Mouse (Mus musculus) intestine, embryonic 14.5 days (tissue): ENCODE data around the gene Tmpo. TPM values are rescaled to one million over a fixed set of nuclear protein-coding genes. Genes with fewer than 3 reads are reported as not detected.

Experiments
- ATAC-seq: fragments of 200-750 bp; cut with Nextera tagmentation; replicated peaks from 2 replicates; pipeline ENCODE4 v1.8.0; 2017; ENCODE audit warnings: low read depth, moderate number of reproducible peaks, moderate TSS enrichment, moderate library complexity; ENCODE audit not compliant: low FRiP score, low TSS enrichment
- DNase-seq: peaks from one replicate; pipeline ENCODE4 v3.0.0-alpha.2; 2018; ENCODE audit warnings: low spot score
- H3K27ac ChIP-seq: fragments of 300-500 bp; sonication (generic); 2 replicates; pipeline ENCODE4 v1.5.1; 2014; ENCODE audit warnings: low read depth, mild to moderate bottlenecking, control low read depth
- H3K27me3 ChIP-seq: fragments of 300-500 bp; sonication (generic); replicated peaks from 2 replicates; pipeline ENCODE4 v1.6.1; 2014; ENCODE audit warnings: low read length, control low read depth; ENCODE audit not compliant: control insufficient read depth, insufficient read depth
- H3K36me3 ChIP-seq: fragments of 300-500 bp; sonication (generic); 2 replicates; pipeline ENCODE4 v1.6.1; 2014; ENCODE audit warnings: low read length, control low read depth; ENCODE audit not compliant: control insufficient read depth, insufficient read depth
- H3K4me1 ChIP-seq: fragments of 300-500 bp; sonication (generic); replicated peaks from 2 replicates; pipeline ENCODE4 v1.6.1; 2014; ENCODE audit warnings: low read length, control low read depth, mixed read lengths; ENCODE audit not compliant: control insufficient read depth, insufficient read depth
- H3K4me2 ChIP-seq: fragments of 300-500 bp; sonication (generic); 2 replicates; pipeline ENCODE4 v1.6.1; 2014; ENCODE audit warnings: low read length
- H3K4me3 ChIP-seq: fragments of 300-500 bp; sonication (generic); 2 replicates; pipeline ENCODE4 v1.5.1; 2014; ENCODE audit warnings: low read depth, low read length, control low read depth, mixed read lengths
- H3K9ac ChIP-seq: fragments of 300-500 bp; sonication (generic); 2 replicates; pipeline ENCODE4 v1.6.1; 2014; ENCODE audit warnings: mild to moderate bottlenecking, low read length
- H3K9me3 ChIP-seq: fragments of 300-500 bp; sonication (generic); 2 replicates; pipeline ENCODE4 v1.6.1; 2016; ENCODE audit warnings: low read length, control low read depth; ENCODE audit not compliant: control insufficient read depth
- WGBS: fragments of 180-500 bp; shearing (Covaris S2); extraction: QIAGEN DNeasy Blood & Tissue Kit; methylation state at CpG from one replicate; pipeline ENCODE4 v1.1.7; 2014; 5-methylcytosine and 5-hydroxymethylcytosine counted together
- polyA plus RNA-seq: library from polyadenylated mRNA; unstranded; fragments of >200 nt; fragmentation: Nextera tagmentation; extraction: Ambion mirVana; gene quantifications from 2 replicates; pipeline ENCODE4 v1.2.1, GENCODE M21; 2014

Gene Tmpo
- 219 TPM in 2 replicates for polyA plus RNA-seq

DNA sequence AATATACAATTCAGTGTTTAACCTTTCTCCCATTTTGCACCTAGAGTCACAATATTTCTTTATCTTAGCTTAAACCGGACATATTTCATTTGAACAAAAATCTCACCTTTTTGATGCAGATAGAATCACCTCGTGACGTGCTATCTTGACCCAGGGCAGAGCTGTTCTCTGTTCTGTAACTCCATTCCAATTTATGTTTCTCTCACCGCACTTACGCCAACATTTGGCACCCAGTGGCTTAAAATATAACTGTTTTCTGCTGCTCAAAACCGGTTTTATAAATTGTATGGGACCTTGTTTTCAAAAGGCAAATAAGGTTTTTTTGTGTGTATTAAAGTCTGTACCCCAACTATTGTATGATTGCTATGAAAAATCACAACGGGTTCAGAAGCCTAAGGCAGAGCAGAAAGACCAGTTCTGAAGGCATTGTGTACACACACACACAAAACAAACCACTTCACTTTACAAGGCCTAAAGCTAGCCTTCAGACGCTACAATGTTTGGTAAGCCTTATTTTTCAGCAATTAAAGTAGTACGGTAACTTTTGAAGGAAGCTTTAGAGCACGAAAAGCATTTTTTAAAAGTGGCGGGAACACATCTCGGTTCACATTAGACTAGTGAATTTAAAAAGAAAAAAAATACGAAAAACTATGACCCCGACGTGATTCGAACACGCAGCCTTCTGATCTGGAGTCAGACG is at the start of gene Tmpo:
Tmpo (minus strand) TSS at position 555 of the 700 bp plus-strand sequence.
- Histone ChIP-seq H3K36me3 (no peaks in the 10 kb centered on the region), H3K4me3 (peak within 1 kb of the TSS; percentile 53), H3K9ac (peak within 1 kb of the TSS; percentile 74), H3K27me3 (no peaks in the 10 kb centered on the region), H3K4me1 (peaks cover 25% of the 10 kb centered on the region), H3K4me2 (peak within 1 kb of the TSS; percentile 70), H3K27ac (peak within 1 kb of the TSS; percentile 99), H3K9me3 (no peaks in the 10 kb centered on the region)
- ATAC-seq (peak; percentile 17; the same call in 1 of the 2 replicates), DNase-seq (no peak)
- 8% methylated on average over 18 of the region's 18 CpGs for WGBS

DNA sequence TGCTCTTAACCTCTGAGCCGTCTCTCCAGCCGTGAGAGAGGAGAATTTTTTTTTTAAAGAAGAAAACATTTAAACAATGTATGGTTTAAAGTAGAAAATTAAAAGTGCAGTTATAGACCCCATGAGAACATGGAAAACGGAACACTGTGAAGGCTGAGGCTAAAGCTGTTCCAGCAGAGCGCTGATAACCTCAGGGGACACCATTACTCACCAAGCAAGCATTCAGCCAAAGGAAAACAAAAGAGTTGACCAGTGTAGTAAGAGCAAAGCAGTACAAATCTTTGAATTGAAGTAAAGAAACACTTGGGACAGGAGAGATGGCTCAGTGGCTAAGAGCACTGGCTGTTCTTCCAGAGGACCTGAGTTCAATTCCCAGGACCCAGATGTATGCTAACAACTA is 49.3 kb upstream of the Tmpo start:
- no peak overlapping the region for H3K9ac ChIP-seq
- ATAC-seq (no peak), DNase-seq (no peak)

DNA sequence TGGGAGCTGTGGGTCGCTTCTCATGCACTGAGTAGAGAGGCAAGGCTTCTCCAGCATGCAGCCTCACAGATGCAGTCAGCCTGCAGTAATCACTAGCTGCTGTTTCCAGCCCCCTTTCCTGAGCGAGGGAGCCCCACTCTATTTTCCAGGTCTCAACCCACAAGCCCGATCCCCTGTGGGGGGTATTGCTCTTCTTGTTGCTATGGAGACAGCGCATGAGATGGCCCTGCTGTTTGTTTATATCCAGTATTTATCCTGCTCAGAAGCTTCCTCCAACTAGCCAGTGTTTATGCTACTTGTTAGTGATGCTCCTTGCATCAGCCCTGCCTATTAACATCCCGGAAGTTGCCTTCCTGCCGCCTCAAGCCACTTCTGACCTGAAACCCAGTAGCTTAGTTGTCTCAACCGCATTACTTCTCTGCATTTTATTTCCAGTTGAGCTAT is 48.4 kb upstream of the Tmpo start:
- DNase-seq, result peak; percentile 69
- H3K9ac ChIP-seq, result 0 out of 2 replicates have a peak overlapping the region, but pooled peaks have one; percentile 5

More for the DNA sequence above, 49.3 kb upstream of the Tmpo start:
- no peaks in the 10 kb centered on the region for H3K9me3 ChIP-seq
- H3K27ac ChIP-seq, result peak overlapping the region; percentile 78; the same call in 1 of the 2 replicates
- no peaks in the 10 kb centered on the region for H3K27me3 ChIP-seq
- no peaks in the 10 kb centered on the region for H3K36me3 ChIP-seq
- peaks cover 12% of the 10 kb centered on the region for H3K4me1 ChIP-seq
- H3K4me2 ChIP-seq, result no peak overlapping the region
- 35% methylated on average over 4 of the region's 4 CpGs for WGBS
- no peak overlapping the region for H3K4me3 ChIP-seq

DNA sequence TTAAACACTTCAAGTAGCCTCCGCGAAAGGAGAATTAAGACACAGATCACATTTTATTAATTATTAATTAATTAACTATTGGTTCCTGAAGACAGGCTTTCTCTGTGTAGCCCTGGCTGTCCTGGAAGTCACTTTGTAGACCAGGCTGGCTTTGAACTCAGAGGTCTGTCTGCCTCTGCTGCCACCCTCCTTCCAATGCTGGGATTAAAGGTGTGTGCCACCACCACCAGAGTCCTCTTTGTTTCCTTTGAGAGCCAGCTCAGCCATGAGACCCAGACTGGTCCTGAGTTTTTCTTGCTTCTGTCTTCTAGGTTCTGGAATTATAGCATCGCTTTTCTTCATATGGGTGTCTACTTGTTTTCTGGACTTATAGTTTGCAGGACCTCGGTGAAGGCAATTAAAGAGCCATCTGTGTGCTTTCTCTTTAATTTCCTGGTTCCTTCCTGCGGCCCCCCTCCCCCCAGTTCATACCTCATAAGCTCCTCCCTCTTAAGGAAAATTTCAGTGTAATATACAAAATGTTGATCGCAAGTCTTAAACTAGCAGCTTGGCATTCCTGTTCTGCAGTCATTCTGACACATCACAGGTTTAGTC is 47.9 kb upstream of the Tmpo start:
- no peaks in the 10 kb centered on the region for H3K9me3 ChIP-seq
- H3K4me2 ChIP-seq, result peak overlapping the region; percentile 40
- 45% methylated on average over 6 of the region's 6 CpGs for WGBS
- H3K36me3 ChIP-seq, result no peaks in the 10 kb centered on the region
- no peak overlapping the region for H3K4me3 ChIP-seq
- no peaks in the 10 kb centered on the region for H3K27me3 ChIP-seq
- 0 out of 2 replicates have a peak overlapping the region, but pooled peaks have one; percentile 5 for H3K9ac ChIP-seq
- ATAC-seq (no peak), DNase-seq (no peak)
- H3K27ac ChIP-seq, result peak overlapping the region; percentile 78
- H3K4me1 ChIP-seq, result peaks cover 12% of the 10 kb centered on the region

More for the DNA sequence above, 48.4 kb upstream of the Tmpo start:
- Histone ChIP-seq H3K4me1 (peaks cover 12% of the 10 kb centered on the region), H3K27me3 (no peaks in the 10 kb centered on the region), H3K4me2 (peak overlapping the region; percentile 40), H3K27ac (peak overlapping the region; percentile 78), H3K4me3 (no peak overlapping the region), H3K9me3 (no peaks in the 10 kb centered on the region), H3K36me3 (no peaks in the 10 kb centered on the region)
- WGBS, result 20% methylated on average over 7 of the region's 7 CpGs
- ATAC-seq, result peak; percentile 53; the same call in 1 of the 2 replicates

DNA sequence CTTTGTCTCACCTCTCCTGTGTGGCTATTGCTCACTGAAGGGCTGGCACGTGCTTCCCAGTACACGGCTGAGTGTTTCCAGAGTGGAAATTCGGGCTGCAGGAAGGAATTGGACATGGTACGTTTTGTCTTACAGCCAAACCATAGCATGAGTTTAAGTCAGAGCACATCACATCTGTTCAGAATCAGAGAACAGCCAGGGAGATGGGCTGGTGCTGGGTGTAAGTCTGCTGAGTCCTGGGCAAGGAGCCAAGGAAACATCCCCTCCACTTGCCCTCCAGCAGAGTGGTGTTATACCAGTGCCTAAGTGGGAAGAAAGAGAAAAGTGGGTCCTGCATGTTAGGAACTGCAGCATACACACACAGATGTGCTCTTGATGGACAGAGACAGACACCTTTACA is 45.9 kb upstream of the Tmpo start:
- no peak overlapping the region for H3K27ac ChIP-seq

DNA sequence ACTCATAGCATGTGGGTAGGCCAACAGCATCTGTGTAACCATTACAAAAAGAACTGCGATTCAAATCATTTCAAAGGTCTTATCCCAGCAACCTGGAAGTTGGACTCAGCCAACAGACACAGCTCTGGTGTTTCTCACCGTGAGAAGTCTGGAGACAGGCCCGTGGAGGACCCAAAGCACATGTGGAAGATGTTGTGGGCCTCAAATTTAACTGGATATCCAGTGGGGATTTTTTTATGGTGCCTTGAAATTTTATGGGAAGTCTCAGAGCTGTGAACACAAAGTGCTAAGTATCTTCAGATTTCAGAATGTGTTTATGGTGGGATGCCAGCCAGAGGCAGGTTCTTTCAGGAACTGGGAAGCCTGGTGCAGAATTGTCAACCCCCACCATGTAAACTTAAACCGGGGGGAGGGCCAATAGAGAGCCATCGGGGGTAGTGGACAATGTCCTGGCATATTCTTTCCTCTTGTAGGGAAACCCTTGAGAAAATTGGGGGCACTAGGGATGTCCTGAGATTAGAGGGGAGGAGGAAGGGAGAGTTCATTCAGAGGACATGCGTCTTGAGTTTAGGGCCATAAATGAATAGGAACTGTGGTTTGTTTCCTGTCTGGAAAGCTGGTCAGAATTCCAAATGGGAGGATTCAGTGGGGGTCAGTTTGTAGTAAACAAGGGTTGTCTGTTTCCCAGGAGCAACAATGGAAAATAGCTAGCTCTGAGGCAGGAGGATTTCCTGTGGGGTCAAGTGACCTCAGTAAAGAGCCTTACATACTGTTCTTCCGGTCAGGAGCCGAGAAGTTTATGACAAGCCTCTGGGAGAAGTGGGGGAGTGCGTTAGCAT is 41.5 kb upstream of the Tmpo start:
- no peaks in the 10 kb centered on the region for H3K36me3 ChIP-seq
- peaks cover 16% of the 10 kb centered on the region; the same call in 1 of the 2 replicates for H3K4me1 ChIP-seq
- H3K4me3 ChIP-seq, result no peak overlapping the region
- no peaks in the 10 kb centered on the region for H3K27me3 ChIP-seq
- ATAC-seq (peak; percentile 58), DNase-seq (no peak)
- peak overlapping the region; percentile 67 for H3K27ac ChIP-seq
- WGBS, result 41% methylated on average over 9 of the region's 9 CpGs
- H3K4me2 ChIP-seq, result no peak overlapping the region
- H3K9ac ChIP-seq, result no peak overlapping the region
- no peaks in the 10 kb centered on the region for H3K9me3 ChIP-seq

More for the DNA sequence above, 45.9 kb upstream of the Tmpo start:
- Histone ChIP-seq H3K4me3 (no peak overlapping the region), H3K36me3 (no peaks in the 10 kb centered on the region), H3K27me3 (no peaks in the 10 kb centered on the region), H3K4me2 (no peak overlapping the region), H3K9ac (no peak overlapping the region), H3K9me3 (no peaks in the 10 kb centered on the region), H3K4me1 (peaks cover 23% of the 10 kb centered on the region)
- ATAC-seq, result no peak
- WGBS, result 46% methylated on average over 4 of the region's 4 CpGs
- no peak for DNase-seq

DNA sequence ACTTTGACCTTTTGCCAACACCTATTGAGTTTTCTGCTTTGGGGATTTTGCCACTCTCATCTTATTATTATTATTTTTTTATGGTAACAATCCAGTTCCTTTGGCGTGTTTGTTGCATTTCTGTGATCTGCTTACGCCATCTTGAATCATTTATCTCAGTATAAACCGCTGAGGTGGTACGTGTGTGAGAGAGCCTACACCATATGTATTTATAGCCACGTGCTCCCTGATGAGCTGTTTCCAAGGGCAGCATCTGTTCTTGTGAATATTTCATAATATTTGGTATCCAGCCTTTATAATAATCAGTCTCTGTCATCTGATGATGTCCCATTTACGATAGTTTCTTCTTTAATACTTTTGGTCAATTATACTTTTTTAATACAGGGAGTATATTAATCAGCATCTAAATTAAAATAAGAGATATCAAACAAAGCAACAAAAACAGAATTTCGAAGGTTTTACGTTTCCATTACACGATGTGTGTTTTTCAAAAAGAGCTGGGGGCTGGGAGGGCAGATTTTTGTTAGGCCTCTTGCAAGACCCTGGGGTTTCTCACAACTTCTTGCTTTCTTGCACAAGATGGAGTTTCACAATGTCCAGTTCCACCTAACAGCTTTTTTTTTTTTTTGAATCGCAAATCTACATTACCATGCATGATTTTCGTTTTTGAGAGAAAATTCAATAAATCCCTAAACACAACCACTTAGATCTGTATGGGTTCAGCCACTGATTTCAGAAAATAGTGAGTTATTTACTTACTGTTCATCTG is 28.0 kb upstream of the Tmpo start:
- Histone ChIP-seq H3K4me2 (no peak overlapping the region), H3K4me3 (no peak overlapping the region), H3K36me3 (no peaks in the 10 kb centered on the region), H3K9me3 (no peaks in the 10 kb centered on the region), H3K4me1 (no peaks in the 10 kb centered on the region; the same call in 1 of the 2 replicates), H3K27me3 (no peaks in the 10 kb centered on the region), H3K9ac (no peak overlapping the region), H3K27ac (no peak overlapping the region)
- DNase-seq, result no peak
- no peak for ATAC-seq
- WGBS, result 81% methylated on average over 11 of the region's 11 CpGs

DNA sequence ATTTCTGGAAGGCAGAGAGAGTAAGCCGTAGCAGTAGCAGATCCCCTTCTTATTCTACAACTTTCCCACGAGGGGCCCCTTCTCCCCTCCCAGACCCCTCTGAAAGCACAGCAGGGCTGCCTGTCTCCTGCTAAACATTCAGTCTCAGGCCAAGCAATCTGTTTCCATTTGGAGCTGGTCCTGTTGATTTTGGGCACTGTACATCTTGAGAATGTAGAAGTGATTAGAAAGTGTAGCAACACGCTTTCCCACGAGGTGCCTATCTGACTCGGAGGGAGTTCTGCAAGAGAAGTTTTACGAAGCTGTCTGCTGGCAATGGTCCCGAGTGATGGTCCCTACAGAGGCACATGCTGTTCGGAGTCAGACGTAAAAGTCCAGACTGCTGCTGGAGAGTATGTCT is 27.3 kb upstream of the Tmpo start:
- no peaks in the 10 kb centered on the region for H3K27me3 ChIP-seq
- no peak overlapping the region for H3K4me2 ChIP-seq
- 53% methylated on average over 9 of the region's 9 CpGs for WGBS
- H3K4me1 ChIP-seq, result no peaks in the 10 kb centered on the region; the same call in 1 of the 2 replicates
- H3K4me3 ChIP-seq, result no peak overlapping the region
- no peaks in the 10 kb centered on the region for H3K36me3 ChIP-seq
- H3K27ac ChIP-seq, result no peak overlapping the region; the same call in 1 of the 2 replicates
- no peaks in the 10 kb centered on the region for H3K9me3 ChIP-seq
- DNase-seq (no peak), ATAC-seq (no peak)
- H3K9ac ChIP-seq, result no peak overlapping the region
